Mouse (Mus musculus) testis, postnatal 10 days (tissue): ENCODE results near the gene Fxyd5.
A peak's percentile ranks its signal among the peaks of the same experiment; 100 is the strongest.

Source experiments
- DNase-seq: peaks from one replicate; pipeline ENCODE4 v3.0.0; 2021; ENCODE audit warnings: low spot score

Fxyd5 gene

GRCm38 (mm10) chr7:31040281-31041022 is 1.8 kb downstream of the Fxyd5 start:
- DNase-seq = no peak

- DNase-seq = no peak
These were observed 3.3 kb downstream of the Fxyd5 start for GRCm38 (mm10) chr7:31039011-31039410.

- no peak for DNase-seq
These were observed 4.6 kb downstream of the Fxyd5 start for GRCm38 (mm10) chr7:31037675-31038074.

- no peak for DNase-seq
These were observed 5.4 kb downstream of the Fxyd5 start for GRCm38 (mm10) chr7:31036917-31037316.

GRCm38 (mm10) chr7:31035291-31035690 is 7.0 kb downstream of the Fxyd5 start:
- no peak for DNase-seq

- DNase-seq = peak; percentile 69
These were observed 7.5 kb downstream of the Fxyd5 start for GRCm38 (mm10) chr7:31034789-31035188.

GRCm38 (mm10) chr7:31033409-31034165 is 8.7 kb downstream of the Fxyd5 start:
- DNase-seq = no peak

GRCm38 (mm10) chr7:31031731-31032130 is 10.6 kb downstream of the Fxyd5 start:
- DNase-seq = no peak

- DNase-seq = no peak
These were observed 11.6 kb downstream of the Fxyd5 start for GRCm38 (mm10) chr7:31030717-31031116.

GRCm38 (mm10) chr7:31028609-31029008 is 13.7 kb downstream of the Fxyd5 start:
- DNase-seq = no peak

GRCm38 (mm10) chr7:31017104-31017901 is 25.0 kb downstream of the Fxyd5 start:
- DNase-seq = no peak

GRCm38 (mm10) chr7:31012971-31013370 is 29.3 kb downstream of the Fxyd5 start:
- no peak for DNase-seq

GRCm38 (mm10) chr7:31008889-31009288 is 33.4 kb downstream of the Fxyd5 start:
- no peak for DNase-seq

GRCm38 (mm10) chr7:31008175-31008574 is 34.1 kb downstream of the Fxyd5 start:
- no peak for DNase-seq

GRCm38 (mm10) chr7:31007775-31008174 is 34.5 kb downstream of the Fxyd5 start:
- no peak for DNase-seq

- no peak for DNase-seq
These were observed 39.6 kb downstream of the Fxyd5 start for GRCm38 (mm10) chr7:31002650-31003049.

GRCm38 (mm10) chr7:31000505-31001020 is 41.7 kb downstream of the Fxyd5 start:
- peak; percentile 54 for DNase-seq

GRCm38 (mm10) chr7:30996491-30996890 is 45.8 kb downstream of the Fxyd5 start:
- DNase-seq = no peak

GRCm38 (mm10) chr7:30993986-30994385 is 48.3 kb downstream of the Fxyd5 start:
- no peak for DNase-seq

- DNase-seq = no peak
These were observed 50.1 kb downstream of the Fxyd5 start for GRCm38 (mm10) chr7:30992148-30992547.

GRCm38 (mm10) chr7:30988519-30989162 is 53.6 kb downstream of the Fxyd5 start:
- no peak for DNase-seq

GRCm38 (mm10) chr7:30985357-30985756 is 56.9 kb downstream of the Fxyd5 start:
- DNase-seq = no peak
